Mouse (Mus musculus): ENCODE results near the gene Prkg1. TPM values are rescaled to one million over a fixed set of nuclear protein-coding genes. Genes with fewer than 3 reads are reported as not detected.

The Prkg1 gene
- polyA plus RNA-seq, 1 experiment, result 5.9 TPM

DNA sequence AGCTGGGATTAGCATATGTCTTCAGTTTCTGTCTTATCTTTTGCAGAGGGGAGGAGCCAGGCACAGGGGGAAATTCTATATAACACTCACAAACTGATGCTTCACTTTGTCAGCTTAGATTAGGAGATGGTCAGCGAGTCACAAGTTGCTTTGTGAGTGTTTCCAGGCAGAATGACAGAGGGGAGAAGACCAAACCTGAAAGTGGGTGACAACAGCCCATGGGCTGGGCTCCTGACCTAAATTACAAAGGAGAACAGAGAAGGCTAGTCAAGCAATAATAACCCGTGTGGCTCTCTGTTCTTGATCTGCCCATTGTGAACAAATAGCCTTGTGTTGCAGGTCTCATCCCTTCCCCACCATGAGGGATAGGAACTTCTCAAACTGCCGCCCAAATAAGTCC lies 725.9 kb downstream of the Prkg1 start:
- no peak for TF ChIP-seq CTCF (IDR thresholded peaks at IDR 0.05; ENCODE audit: extremely low read depth, insufficient read depth, low read length)
- no peak for TF ChIP-seq POLR2A (IDR thresholded peaks at IDR 0.05; ENCODE audit: extremely low read depth, insufficient read depth, low read length)

DNA sequence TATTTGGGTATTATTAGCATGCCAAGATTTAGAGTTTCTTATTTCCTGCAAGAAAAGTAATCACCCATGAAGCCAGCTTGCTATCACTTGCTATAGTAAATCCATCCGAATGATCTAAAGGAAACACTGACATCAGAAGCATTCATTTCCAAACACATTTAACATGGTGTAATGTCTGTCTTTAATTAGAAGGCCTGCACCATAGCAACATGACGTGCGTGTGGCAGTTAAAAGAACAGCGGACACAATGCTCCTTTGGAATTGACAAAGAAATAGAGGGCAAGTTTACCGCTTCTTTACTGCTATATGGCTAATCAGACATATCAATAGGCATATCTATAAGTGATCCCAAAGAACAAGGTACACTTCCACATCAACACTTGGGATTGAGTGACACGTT lies 733.2 kb downstream of the Prkg1 start:
- H3K4me1 ChIP-seq (ENCODE audit: control insufficient read depth, insufficient read depth, low read length), result no peaks in the 10 kb centered on the region
- no peak for TF ChIP-seq CTCF (IDR thresholded peaks at IDR 0.05; ENCODE audit: extremely low read depth, insufficient read depth, low read length)
- TF ChIP-seq POLR2A (IDR thresholded peaks at IDR 0.05; ENCODE audit: extremely low read depth, insufficient read depth, low read length), result no peak

More for the DNA sequence above, 725.9 kb downstream of the Prkg1 start:
- Histone ChIP-seq H3K27ac (ENCODE audit: insufficient read depth, low read length) (no peak overlapping the region), H3K4me1 (ENCODE audit: control insufficient read depth, insufficient read depth, low read length) (no peaks in the 10 kb centered on the region), H3K4me3 (ENCODE audit: insufficient read depth, low read length) (no peak overlapping the region)

DNA sequence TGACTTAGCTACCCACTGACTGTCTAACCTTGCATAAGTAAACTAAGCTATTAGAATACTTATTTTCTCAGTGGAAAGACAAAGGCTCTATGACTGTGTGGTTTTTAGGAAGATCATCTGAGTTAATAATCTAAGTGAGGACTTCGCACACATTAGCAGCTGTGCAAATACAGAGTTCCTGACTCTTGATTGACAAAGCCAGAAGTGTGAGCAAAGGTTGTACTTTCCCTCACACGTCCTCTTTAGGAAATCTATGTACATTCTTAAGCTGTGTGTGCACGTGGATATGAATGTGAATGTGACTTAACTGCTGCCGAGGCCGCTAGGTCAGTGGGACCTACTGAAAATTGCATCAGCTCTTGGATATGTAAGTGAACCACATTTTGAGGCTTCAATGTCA lies 738.0 kb downstream of the Prkg1 start:
- TF ChIP-seq CTCF (IDR thresholded peaks at IDR 0.05; ENCODE audit: extremely low read depth, insufficient read depth, low read length) (no peak), POLR2A (IDR thresholded peaks at IDR 0.05; ENCODE audit: extremely low read depth, insufficient read depth, low read length) (no peak)
- no peak overlapping the region for H3K4me3 ChIP-seq (ENCODE audit: insufficient read depth, low read length)
- H3K4me1 ChIP-seq (ENCODE audit: control insufficient read depth, insufficient read depth, low read length), result no peaks in the 10 kb centered on the region
- no peak overlapping the region for H3K27ac ChIP-seq (ENCODE audit: insufficient read depth, low read length)

More for the DNA sequence above, 733.2 kb downstream of the Prkg1 start:
- no peak overlapping the region for H3K27ac ChIP-seq (ENCODE audit: insufficient read depth, low read length)
- no peak overlapping the region for H3K4me3 ChIP-seq (ENCODE audit: insufficient read depth, low read length)

GRCm38 (mm10) chr19:31011528-31012133 lies 753.2 kb downstream of the Prkg1 start:
- TF ChIP-seq POLR2A (IDR thresholded peaks at IDR 0.05; ENCODE audit: extremely low read depth, insufficient read depth, low read length) (no peak), CTCF (IDR thresholded peaks at IDR 0.05; ENCODE audit: extremely low read depth, insufficient read depth, low read length) (no peak)
- no peak overlapping the region for H3K4me3 ChIP-seq (ENCODE audit: insufficient read depth, low read length)
- no peaks in the 10 kb centered on the region for H3K4me1 ChIP-seq (ENCODE audit: control insufficient read depth, insufficient read depth, low read length)
- H3K27ac ChIP-seq (ENCODE audit: insufficient read depth, low read length), result no peak overlapping the region

DNA sequence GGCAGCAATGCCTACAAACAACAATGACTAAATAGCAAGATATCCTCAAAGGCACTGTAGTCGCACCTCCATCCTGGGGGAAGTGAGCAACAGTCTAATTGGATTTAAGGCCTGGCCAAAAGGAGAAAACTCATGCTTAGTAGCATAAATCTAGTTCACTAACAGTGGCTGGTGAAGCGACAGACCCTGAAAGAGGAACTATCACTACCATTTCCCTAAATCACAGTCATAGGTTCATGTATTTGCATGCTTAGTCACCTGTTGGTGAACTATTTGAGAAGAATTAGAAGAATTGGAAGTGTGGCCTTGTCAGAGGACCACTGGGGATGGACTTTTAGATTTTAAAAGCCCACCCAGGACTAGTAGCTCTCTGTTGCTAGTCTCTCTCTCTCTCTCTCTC lies 766.3 kb downstream of the Prkg1 start:
- H3K4me1 ChIP-seq (ENCODE audit: control insufficient read depth, insufficient read depth, low read length), result no peaks in the 10 kb centered on the region
- H3K4me3 ChIP-seq (ENCODE audit: insufficient read depth, low read length), result no peak overlapping the region
- no peak for TF ChIP-seq CTCF (IDR thresholded peaks at IDR 0.05; ENCODE audit: extremely low read depth, insufficient read depth, low read length)
- no peak for TF ChIP-seq POLR2A (IDR thresholded peaks at IDR 0.05; ENCODE audit: extremely low read depth, insufficient read depth, low read length)
- H3K27ac ChIP-seq (ENCODE audit: insufficient read depth, low read length), result no peak overlapping the region

DNA sequence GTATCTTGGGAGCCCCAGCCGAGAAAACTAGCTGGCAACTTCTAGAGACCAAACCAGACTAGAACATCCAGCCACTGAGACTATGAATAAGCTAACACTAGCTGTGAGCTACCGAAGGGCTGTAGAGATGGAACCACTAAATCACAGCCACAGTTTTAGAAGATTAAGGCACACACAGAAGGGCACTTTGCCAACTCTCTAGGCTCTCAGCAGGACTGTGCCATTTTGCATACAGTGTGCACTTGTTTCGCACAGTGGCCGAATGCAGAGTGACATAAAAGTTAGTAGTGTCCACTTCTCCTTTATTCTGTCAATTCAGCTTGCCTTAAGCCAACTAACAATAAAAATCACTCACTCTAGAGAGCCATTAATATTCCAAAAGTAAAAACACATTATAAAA lies 774.4 kb downstream of the Prkg1 start:
- TF ChIP-seq POLR2A (IDR thresholded peaks at IDR 0.05; ENCODE audit: extremely low read depth, insufficient read depth, low read length) (no peak), CTCF (IDR thresholded peaks at IDR 0.05; ENCODE audit: extremely low read depth, insufficient read depth, low read length) (no peak)
- H3K27ac ChIP-seq (ENCODE audit: insufficient read depth, low read length), result no peak overlapping the region
- no peak overlapping the region for H3K4me3 ChIP-seq (ENCODE audit: insufficient read depth, low read length)
- H3K4me1 ChIP-seq (ENCODE audit: control insufficient read depth, insufficient read depth, low read length), result no peaks in the 10 kb centered on the region; the same call in 1 of the 2 replicates

DNA sequence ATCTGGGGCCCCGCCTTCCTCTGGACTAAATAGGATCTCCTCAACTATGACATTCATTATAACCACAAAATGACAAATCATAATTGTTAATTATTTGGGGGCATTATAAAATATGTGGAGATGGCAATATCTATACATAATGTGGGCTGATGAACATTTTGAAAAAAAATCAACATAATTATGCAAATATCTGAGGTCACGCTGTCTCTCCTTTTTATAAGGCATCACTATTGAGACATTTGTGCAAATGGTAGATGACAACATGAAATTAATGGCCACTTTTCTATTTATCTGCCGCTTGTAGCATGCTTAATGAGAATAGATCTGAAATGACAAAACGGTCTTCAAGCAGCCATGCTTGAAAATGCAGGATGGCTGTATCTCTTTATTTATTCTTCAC lies 782.4 kb downstream of the Prkg1 start:
- no peak overlapping the region for H3K4me3 ChIP-seq (ENCODE audit: insufficient read depth, low read length)
- H3K27ac ChIP-seq (ENCODE audit: insufficient read depth, low read length), result no peak overlapping the region
- no peak for TF ChIP-seq POLR2A (IDR thresholded peaks at IDR 0.05; ENCODE audit: extremely low read depth, insufficient read depth, low read length)
- no peak for TF ChIP-seq CTCF (IDR thresholded peaks at IDR 0.05; ENCODE audit: extremely low read depth, insufficient read depth, low read length)
- no peaks in the 10 kb centered on the region for H3K4me1 ChIP-seq (ENCODE audit: control insufficient read depth, insufficient read depth, low read length)

GRCm38 (mm10) chr19:30978096-30978495 lies 786.7 kb downstream of the Prkg1 start:
- TF ChIP-seq POLR2A (IDR thresholded peaks at IDR 0.05; ENCODE audit: extremely low read depth, insufficient read depth, low read length) (no peak), CTCF (IDR thresholded peaks at IDR 0.05; ENCODE audit: extremely low read depth, insufficient read depth, low read length) (no peak)
- Histone ChIP-seq H3K4me1 (ENCODE audit: control insufficient read depth, insufficient read depth, low read length) (no peaks in the 10 kb centered on the region), H3K27ac (ENCODE audit: insufficient read depth, low read length) (no peak overlapping the region), H3K4me3 (ENCODE audit: insufficient read depth, low read length) (no peak overlapping the region)

- no peak for TF ChIP-seq CTCF (IDR thresholded peaks at IDR 0.05; ENCODE audit: extremely low read depth, insufficient read depth, low read length)
- TF ChIP-seq POLR2A (IDR thresholded peaks at IDR 0.05; ENCODE audit: extremely low read depth, insufficient read depth, low read length), result no peak
Observed at GRCm38 (mm10) chr19:30950610-30951009, 814.2 kb downstream of the Prkg1 start.

DNA sequence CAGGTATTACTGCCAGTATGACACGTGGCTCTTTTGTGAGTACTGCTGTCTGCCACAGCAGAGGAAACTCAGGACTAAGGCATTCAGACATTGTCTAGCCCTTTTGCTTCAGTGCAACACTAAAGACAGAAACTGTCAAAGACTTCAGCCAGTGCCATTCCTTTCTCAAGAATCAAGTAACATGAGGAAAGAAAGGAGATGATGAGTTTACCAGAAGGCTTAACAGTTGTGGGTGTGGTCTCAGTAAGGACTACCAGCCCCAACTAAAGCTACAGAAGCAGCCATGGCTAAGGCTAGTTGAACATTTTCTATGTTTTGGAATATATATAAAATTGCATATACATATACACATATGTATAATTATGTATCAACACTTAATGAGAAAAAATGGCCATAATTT lies 816.6 kb downstream of the Prkg1 start:
- Histone ChIP-seq H3K4me1 (ENCODE audit: control insufficient read depth, insufficient read depth, low read length) (no peaks in the 10 kb centered on the region), H3K27ac (ENCODE audit: insufficient read depth, low read length) (no peak overlapping the region), H3K4me3 (ENCODE audit: insufficient read depth, low read length) (no peak overlapping the region)
- TF ChIP-seq POLR2A (IDR thresholded peaks at IDR 0.05; ENCODE audit: extremely low read depth, insufficient read depth, low read length), result no peak

More at GRCm38 (mm10) chr19:30950610-30951009, 814.2 kb downstream of the Prkg1 start:
- H3K4me1 ChIP-seq (ENCODE audit: control insufficient read depth, insufficient read depth, low read length), result no peaks in the 10 kb centered on the region
- no peak overlapping the region for H3K27ac ChIP-seq (ENCODE audit: insufficient read depth, low read length)
- H3K4me3 ChIP-seq (ENCODE audit: insufficient read depth, low read length), result no peak overlapping the region
